Mouse (Mus musculus): ENCODE measurements around the gene Fibcd1.

GRCm38 (mm10) chr2:31788227-31788626 lies 57.6 kb downstream of the Fibcd1 start:
- TF ChIP-seq CTCF (IDR thresholded peaks at IDR 0.05; ENCODE audit: low read depth) (no peak), EP300 (IDR thresholded peaks at IDR 0.05; ENCODE audit: low read depth) (no peak)

All from liver, embryonic 14.5 days (tissue).